8 mouse cellular contexts compared by ENCODE assay signal in the genomic region with DNA sequence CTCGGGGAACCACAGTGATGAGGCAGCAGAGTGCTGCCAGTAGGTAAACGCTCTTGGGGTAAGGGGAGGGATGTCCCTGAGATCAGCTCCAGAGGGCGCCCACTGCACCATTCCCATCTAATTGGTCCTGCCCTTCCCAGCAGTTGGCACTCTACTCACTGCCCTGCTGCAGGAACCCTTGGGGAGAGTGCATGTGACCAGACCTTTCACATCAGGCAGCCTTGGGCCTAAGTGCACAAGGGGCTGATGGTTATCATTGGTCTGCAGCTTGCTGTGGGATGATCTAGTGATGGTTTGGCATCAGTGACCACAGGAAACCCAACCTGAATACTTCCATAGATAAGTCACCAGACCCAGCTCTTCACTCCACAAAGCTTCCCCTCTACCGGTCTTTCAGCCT. TPM values are rescaled to one million over a fixed set of nuclear protein-coding genes. Genes with fewer than 3 reads are reported as not detected.
A peak's percentile ranks its signal among the peaks of the same experiment; 100 is the strongest.
DNase-seq lines count a peak whose midpoint lies in the region; ATAC-seq and TF ChIP-seq lines count a peak whose summit lies in the region.

No protein-coding gene starts in this region.

- DNase-seq in heart, postnatal 0 days (ENCODE audit: low spot score), result peak; percentile 52
- DNase-seq in heart, adult 18-20 months, result no peak
- peak; percentile 51 for DNase-seq in 3T3-L1 (ENCODE audit: low read depth, low spot score)
- peak; percentile 20 for DNase-seq in G1E (ENCODE audit: low spot score)
- peak; percentile 52 to 69 for DNase-seq in kidney, postnatal 25 days
- no peak for DNase-seq in Muller cell, postnatal 12 days (ENCODE audit: inconsistent ontology term)
- no peak for DNase-seq in frontal cortex, postnatal 10 days (ENCODE audit: low spot score in 2 of 2)
- DNase-seq in right cerebral cortex, postnatal 36 days (ENCODE audit: low spot score in 2 of 2), result no peak

- peak; percentile 40 for ATAC-seq in heart, postnatal 0 days (ENCODE audit: insufficient read depth, low read depth)
- peak; percentile 93 for ATAC-seq in G1E (ENCODE audit: extremely low read depth, insufficient number of reproducible peaks, low FRiP score, poor library complexity, severe bottlenecking)

- H3K4me3 ChIP-seq in heart, postnatal 0 days (ENCODE audit: low read depth, low read length), result no peak overlapping the region
- H3K4me3 ChIP-seq in G1E (ENCODE audit: low read depth, low read length), result no peak overlapping the region; the same call in 1 of the 2 replicates

- H3K27me3 ChIP-seq in heart, postnatal 0 days (ENCODE audit: control insufficient read depth, insufficient read depth, low read length), result no peaks in the 10 kb centered on the region
- H3K27me3 ChIP-seq in G1E (ENCODE audit: insufficient read depth, low read length), result peaks cover 21% of the 10 kb centered on the region

- no peaks in the 10 kb centered on the region for H3K4me1 ChIP-seq in heart, postnatal 0 days (ENCODE audit: control insufficient read depth, insufficient read depth)
- H3K4me1 ChIP-seq in G1E (ENCODE audit: insufficient read depth, low read depth, low read length), result peaks cover 34% of the 10 kb centered on the region

- TF ChIP-seq EP300 in heart, postnatal 0 days (IDR thresholded peaks at IDR 0.05; ENCODE audit: low read depth), result no peak

- 18% methylated on average over 4 of the region's 4 CpGs for WGBS in heart, postnatal 0 days

- H3K36me3 ChIP-seq in heart, postnatal 0 days (replicated peaks; ENCODE audit: control insufficient read depth, insufficient read depth, low read length), result peaks cover 41% of the 10 kb centered on the region
- H3K36me3 ChIP-seq in G1E (replicated peaks), result peaks cover 43% of the 10 kb centered on the region

- TF ChIP-seq CTCF in heart, postnatal 0 days (IDR thresholded peaks at IDR 0.05; ENCODE audit: low read depth), result peak; percentile 39
- no peak for TF ChIP-seq CTCF in G1E (IDR thresholded peaks at IDR 0.05; ENCODE audit: low read depth, low read length)

- H3K9me3 ChIP-seq in heart, postnatal 0 days (replicated peaks; ENCODE audit: control insufficient read depth, low read length), result no peaks in the 10 kb centered on the region
- H3K9me3 ChIP-seq in G1E (replicated peaks), result no peaks in the 10 kb centered on the region

- H3K27ac ChIP-seq in heart, postnatal 0 days (ENCODE audit: low read depth), result no peak overlapping the region

- H3K4me2 ChIP-seq in heart, postnatal 0 days (ENCODE audit: low read depth, low read length), result no peak overlapping the region

- H3K9ac ChIP-seq in heart, postnatal 0 days (replicated peaks; ENCODE audit: low read depth, low read length), result no peak overlapping the region

RNA-seq across cellular contexts. Expression of a gene that starts 4.6 kb away (rescaled TPM):
- total RNA-seq in heart, postnatal 0 days (2014; rRNA removed; ENCODE audit: low replicate concordance), result 3.9 and 10.2 TPM in 2 replicates
- 7.7 and 8.3 TPM in 2 replicates for polyA plus RNA-seq in heart, postnatal 0 days (2015; fragmentation: Nextera tagmentation; extraction: Ambion mirVana)
- total RNA-seq in heart, adult 18-20 months (2021), result 10 to 100 TPM; 13.4 to 14.6 TPM
- total RNA-seq in G1E (2014; fragmentation: Nextera tagmentation), result 12.5 and 15.7 TPM in 2 replicates
- 7.7 and 8.0 TPM in 2 replicates for total RNA-seq in G1E (2017)
- 13.1 and 15.2 TPM in 2 replicates for polyA plus RNA-seq in G1E (2012)

Comparison
In these comparisons a context has a peak if more than half of its experiments do, and no peak if none do; other contexts are left out.
1. DNase-seq: peak in heart, postnatal 0 days (single experiment), 3T3-L1 (single experiment), G1E (single experiment) and kidney, postnatal 25 days (2 of 2); none in heart, adult 18-20 months (0 of 2), Muller cell, postnatal 12 days (single experiment), frontal cortex, postnatal 10 days (0 of 2) and right cerebral cortex, postnatal 36 days (0 of 2).